Mouse (Mus musculus): Measurements from ENCODE around the gene Rbm20.
A peak's percentile ranks its signal among the peaks of the same experiment; 100 is the strongest.

Rbm20 gene

DNA sequence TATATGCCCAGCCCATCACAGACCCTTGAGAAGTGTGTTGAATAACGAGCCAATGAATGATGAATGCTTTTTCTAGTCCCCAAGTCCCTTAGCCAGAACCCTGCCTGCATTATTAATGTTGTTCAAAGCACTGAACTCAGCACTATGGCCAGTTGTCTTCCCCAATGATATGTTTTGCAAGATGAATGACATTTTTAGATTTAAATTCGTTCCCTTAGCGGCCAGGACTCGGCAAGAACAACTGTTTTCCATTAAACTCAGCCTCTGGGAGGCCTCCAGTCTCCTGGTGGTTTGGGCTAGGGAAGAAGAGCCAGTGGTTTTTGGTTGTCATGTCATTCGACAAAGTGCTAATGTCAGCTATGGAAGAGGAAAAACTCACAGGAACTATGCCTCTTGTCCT lies 204.7 kb downstream of the Rbm20 start:
- DNase-seq (ENCODE audit: low spot score in 2 of 2): no peak

DNA sequence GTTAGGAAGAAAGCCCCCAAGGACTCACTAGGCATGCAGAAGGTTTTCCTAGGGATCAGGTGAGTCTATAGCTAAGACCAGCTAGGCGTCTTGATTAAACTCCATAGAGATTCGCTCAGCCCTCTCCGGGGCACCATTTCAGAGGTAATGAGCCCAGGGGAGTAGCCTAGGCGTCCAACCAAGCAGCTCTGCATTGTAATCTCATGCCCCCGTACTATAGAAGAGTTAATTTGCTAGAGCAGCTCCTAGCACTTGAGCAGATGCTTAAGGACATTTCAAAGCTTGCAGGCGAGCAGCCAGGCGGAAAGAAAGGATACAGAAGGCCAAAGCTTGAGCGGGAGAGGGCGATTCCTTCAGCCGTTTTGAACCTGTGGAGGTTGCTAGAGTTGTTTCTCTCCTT lies 208.3 kb downstream of the Rbm20 start:
- no peak for DNase-seq (ENCODE audit: low spot score in 2 of 2)

GRCm38 (mm10) chr19:53886576-53887370 lies 209.7 kb downstream of the Rbm20 start:
- DNase-seq (ENCODE audit: low spot score in 2 of 2): no peak

DNA sequence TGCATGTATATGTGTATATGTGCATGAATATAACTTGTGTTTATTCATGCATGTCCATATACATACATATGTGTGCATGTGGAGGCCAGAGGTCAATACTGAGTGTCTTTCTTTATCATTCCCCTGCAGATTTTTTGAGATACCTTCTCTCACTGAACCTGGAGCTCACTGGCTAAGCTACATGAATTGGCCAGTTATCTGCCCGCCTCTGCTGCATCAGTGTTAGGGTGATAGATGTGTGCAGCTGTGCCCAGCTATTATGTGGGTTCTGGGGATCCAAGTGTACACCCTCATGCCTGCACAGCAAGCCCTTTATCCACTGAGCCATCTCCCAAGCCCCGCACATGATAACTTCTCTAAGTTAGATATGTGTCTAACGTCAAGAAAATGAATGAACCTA lies 210.7 kb downstream of the Rbm20 start:
- no peak for DNase-seq (ENCODE audit: low spot score in 2 of 2)

GRCm38 (mm10) chr19:53888331-53888730 lies 211.2 kb downstream of the Rbm20 start:
- no peak for DNase-seq (ENCODE audit: low spot score in 2 of 2)

- DNase-seq (ENCODE audit: low spot score in 2 of 2): no peak
Measured at GRCm38 (mm10) chr19:53889555-53889954, 212.4 kb downstream of the Rbm20 start.

DNA sequence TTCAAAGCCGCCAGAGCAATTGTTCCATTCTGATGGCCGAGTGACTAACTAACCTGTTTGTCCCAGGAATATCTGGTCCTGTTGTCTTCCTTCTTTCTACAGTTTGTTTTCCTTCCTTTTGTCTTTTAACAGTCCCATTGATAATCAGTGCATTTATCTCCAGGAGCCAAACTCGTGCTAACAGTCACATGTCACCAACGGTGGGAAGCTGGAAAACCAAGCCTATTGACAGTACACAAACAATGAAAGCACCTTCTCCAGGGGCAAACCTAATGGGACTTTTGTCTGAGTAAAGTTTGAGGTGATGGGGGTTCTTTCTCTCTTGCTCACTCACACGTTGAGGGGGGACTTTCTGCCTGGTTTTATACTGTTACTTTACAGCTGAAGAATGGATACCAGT lies 213.2 kb downstream of the Rbm20 start:
- no peak for DNase-seq (ENCODE audit: low spot score in 2 of 2)

DNA sequence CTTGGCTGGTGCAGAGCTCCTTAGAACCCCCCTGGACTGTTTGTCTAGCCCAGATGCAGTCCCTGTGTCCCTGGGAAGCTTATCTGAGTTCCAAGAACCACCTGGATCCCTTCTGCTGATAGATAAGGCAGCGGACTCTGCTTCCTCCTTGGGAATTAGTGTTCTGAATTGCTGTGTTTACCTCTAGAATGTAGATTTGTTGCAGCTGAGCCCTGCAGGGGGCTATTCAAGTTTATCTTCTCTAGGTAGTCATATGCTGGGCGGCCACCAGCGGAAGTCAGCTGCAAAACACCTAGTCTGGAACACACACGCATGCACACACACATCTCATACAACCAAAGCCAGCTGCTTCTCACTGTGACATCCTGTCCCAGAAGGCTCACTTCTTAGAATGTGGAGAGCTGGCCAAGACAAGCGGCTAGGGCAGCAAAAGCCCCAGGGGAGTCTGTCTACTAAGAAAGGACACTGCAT lies 213.7 kb downstream of the Rbm20 start:
- DNase-seq (ENCODE audit: low spot score in 2 of 2): no peak

DNA sequence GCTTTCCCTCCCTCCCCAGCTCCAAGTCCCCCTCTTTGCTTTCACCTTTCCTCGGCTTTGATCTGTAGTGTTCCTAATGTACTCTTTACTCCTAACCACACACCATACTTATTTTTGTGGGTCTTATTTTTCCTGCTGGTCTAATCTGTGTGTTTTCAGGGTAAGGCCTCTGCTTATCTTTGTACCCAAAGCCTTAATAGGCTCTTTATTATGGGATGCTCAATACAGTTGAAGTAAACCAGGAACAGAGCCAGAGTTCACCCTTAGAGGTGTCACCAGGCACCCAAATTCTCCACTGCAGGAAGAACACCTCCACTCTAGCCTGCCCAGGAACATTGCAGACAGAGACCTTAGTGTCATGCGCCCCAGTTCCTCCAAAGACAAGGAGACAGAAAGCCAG lies 214.5 kb downstream of the Rbm20 start:
- no peak for DNase-seq (ENCODE audit: low spot score in 2 of 2)

- DNase-seq (ENCODE audit: low spot score in 2 of 2): no peak
Measured at GRCm38 (mm10) chr19:53892061-53892460, 215.0 kb downstream of the Rbm20 start, which contains the start of gene Pdcd4. Pdcd4 (plus strand) TSS chr19:53892231.

GRCm38 (mm10) chr19:53892838-53893359 lies 215.8 kb downstream of the Rbm20 start:
- no peak for DNase-seq (ENCODE audit: low spot score in 2 of 2)

- no peak for DNase-seq (ENCODE audit: low spot score in 2 of 2)
Measured at GRCm38 (mm10) chr19:53893711-53894171, 216.6 kb downstream of the Rbm20 start.

DNA sequence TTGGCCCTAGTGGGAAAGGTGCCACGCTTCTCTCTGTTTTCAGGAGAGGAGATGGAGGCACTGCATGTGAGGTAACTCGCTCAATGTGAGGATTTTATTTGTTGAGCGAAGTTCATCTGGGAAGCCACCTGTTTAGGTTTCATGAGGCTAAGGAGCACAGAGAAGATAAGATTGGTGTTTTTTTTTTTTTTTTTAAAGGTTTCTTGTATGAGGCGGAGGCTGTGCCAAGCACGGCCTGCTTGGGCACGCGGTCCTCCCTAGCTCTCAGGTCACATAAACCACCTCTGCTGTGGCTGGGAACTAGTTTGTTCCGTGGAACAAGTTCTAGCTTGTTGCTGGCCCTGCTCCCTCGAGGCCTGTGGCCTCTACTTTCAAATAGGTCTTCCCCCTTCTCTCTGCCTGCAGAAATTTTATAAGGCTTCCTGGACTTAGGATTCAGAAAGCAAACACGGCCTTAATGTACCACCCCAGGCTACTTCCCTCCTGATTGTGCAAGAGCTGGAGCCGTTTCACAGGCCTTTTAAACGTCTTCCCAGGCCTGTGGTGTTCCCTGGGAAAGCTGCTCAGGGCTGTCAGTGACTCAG lies 217.5 kb downstream of the Rbm20 start:
- DNase-seq (ENCODE audit: low spot score in 2 of 2): no peak

DNA sequence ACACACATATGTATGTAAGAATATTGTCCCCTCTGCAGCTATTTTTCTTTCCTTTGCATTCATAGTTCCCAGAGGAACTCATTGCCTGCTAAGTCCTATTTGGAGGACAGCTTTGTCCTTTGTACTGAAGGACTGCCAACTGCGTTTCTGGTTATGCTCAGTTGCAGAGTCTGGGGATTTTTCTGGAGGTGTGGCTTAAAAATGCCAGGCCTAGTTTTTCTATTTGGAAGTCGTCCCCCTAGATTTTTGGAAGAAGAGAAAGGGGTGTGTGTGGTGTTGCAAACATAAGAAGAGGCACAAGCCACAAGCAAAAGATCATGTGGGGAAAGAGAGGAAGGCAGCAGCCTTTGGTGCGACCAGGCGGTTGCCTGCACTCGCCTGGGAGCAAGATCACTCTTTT lies 220.9 kb downstream of the Rbm20 start:
- no peak for DNase-seq (ENCODE audit: low spot score in 2 of 2)

DNA sequence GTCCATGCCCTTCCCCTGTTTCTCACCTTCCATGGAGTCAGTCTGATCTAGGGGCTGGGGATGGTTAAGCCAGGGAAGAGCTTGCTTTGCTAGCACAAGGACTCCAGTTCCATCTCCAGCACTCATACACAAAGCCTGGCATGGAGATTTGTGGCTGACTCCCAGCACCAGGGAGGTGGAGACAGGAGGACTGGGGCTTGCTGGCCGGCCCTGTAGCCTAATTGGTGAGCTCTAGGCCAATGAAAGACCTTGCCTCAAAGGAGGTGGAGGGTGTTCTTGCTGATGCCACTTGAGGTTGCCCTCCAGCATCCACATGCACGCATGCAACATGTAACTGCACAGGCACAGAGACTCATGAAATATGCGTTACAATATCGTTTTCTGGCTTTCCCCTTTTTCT lies 221.4 kb downstream of the Rbm20 start:
- DNase-seq (ENCODE audit: low spot score in 2 of 2): no peak

DNA sequence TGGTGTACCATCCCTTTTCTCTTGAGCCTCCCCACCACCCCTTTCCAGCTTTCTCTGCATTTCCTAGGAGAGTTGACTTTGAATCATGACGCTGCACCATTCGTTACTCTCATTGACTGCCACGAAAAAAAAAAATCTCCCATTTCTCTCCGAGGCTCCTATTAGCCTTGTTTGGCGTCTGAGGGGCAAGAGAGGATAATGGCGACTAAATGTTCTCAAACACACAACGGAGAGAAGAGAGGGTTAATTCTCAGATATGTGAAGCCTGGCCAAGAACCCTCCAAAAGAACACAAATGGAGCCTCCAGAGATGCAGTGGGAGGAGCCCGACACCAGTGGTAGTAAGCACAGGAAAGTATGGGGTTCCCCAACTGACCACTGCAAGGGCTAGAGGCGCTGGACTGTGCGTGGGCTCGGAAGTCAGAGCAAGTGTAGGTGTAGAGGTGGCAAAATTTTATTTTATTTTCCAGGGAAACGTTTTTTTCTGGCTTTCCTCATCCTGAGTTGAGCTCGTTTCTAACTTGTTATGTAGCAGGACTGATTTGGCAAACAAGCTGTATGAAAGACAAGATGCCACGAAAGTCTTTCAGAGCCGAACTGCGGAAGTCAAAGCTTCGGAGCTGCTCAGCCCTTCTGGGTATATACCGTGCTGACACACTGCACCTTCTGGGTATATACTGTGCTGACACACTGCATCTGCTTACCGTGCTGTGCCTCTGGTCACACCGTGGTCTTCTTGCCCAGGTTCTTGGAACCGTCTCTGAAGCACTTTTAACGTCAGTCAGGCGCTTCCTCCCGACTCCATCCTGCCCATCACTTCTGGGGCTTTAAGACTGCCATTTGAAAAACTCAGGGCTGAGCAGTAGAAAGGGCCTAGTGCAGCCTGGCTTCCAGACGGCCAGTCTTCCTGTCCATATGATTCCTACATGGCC lies 222.1 kb downstream of the Rbm20 start:
- no peak for DNase-seq (ENCODE audit: low spot score in 2 of 2)

DNA sequence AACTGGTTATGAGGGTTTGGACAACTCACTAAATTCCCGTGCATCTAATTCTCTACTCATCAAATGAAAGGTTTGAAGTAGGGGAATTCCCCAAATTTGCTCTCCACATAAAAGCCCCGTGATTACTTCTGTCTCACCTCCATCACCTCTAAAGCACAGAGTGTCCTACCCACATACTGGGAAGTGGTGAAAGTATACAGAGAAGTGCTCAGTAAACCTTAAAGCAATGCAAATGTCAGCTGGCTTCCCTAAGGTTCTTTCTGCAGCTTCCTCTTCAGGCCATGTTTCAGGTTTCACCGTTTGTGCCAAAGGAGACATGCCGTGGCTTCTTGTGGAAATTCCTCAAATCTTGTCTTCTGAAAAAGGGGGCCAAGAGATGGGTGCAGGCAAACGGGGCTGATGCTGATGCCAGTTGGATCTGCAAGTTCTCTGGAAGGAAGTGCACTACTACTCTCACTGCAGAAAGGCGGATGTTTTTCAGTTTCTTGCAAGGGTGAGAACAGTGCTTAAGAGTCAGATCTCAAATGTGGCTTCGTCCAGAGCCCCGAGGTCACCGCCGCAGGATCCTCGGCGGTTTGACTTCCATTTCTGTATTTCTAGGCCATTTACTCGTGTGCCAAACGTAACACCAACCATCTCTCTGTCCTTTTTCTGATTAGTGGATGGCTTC lies 223.0 kb downstream of the Rbm20 start:
- DNase-seq (ENCODE audit: low spot score in 2 of 2): no peak

DNA sequence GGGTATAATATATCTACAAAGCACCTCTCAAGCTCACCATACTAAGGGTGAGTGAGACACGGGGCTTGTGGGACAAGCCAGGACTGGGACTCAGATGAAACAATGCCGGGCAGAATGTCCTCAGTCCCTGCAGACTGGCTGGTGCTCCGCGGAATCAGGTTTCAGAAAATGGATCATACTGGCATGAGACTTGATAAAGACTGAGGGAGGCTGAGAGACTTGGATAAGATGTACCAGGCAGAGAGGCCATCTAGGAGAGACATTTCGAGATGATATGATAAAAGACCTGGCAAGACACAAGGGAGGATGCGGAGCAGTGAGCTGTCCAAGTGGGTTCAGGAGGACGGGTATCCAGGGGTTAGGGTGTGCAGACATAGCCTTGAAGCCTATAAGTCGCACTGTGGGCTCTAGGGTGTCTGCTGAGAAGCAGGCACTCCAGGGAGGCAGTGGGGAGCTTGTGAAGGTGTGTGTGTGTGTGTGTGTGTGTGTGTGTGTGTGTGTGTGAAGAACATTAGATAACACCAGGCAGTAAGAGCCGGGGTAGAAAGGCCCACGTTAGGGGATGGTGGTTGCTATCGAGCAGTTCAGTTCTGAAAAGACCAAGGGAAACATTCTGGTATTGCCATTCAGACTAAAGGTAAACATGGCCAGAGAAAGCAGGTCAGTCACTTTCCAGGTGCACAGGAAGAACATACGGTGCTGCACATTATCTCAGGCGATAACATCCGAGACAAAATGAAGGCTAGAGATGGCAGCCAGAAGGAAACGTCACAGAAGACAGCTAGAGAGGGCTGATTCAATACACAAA lies 225.0 kb downstream of the Rbm20 start:
- DNase-seq (ENCODE audit: low spot score in 2 of 2): no peak

DNA sequence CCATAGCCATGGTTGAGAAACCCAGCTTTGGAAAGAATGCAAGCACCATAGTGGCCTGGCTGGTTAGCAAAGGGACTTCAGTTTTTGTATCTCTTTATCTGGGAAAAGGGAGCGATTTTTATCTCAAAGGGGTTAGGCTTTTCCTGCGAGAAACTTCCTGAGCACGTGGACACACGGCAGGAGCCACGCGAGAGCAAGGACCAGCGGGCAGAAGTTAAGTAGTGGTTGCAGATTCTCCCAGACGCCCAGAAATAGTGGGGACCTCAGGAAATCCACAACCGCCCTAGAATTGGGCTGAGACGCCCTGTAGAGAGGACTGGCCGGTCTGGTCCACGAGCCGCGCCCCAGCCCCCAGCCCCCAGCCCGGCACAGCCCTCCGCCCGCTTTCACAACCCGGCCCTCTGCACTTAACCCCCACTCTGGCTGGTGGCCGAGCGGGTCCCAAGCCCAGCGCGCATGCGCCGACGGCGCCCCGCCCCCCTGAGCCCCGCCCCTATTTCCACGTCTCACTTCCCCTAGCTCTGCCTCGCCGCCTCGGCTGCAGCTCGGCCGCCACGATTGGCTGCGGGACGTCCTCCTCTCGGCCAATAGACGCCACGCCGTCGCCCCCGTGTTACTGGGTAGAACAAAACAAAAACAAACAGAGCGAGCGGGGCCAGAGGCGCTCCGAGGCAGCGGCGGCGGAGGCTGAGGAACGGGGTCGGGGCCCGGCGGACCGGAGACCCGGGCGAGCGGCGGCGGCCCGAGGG lies 225.8 kb downstream of the Rbm20 start:
- DNase-seq (ENCODE audit: low spot score in 2 of 2): peak; percentile 90 to 95
